Mouse (Mus musculus): ENCODE results near the gene Tas2r144. TPM values are rescaled to one million over a fixed set of nuclear protein-coding genes. Genes with fewer than 3 reads are reported as not detected.

Gene Tas2r144
- not detected in 4 replicates for total RNA-seq (2023)

GRCm38 (mm10) chr6:42215028-42215427 lies at the start of gene Tas2r144:
Tas2r144 (plus strand) TSS chr6:42215328.

DNA sequence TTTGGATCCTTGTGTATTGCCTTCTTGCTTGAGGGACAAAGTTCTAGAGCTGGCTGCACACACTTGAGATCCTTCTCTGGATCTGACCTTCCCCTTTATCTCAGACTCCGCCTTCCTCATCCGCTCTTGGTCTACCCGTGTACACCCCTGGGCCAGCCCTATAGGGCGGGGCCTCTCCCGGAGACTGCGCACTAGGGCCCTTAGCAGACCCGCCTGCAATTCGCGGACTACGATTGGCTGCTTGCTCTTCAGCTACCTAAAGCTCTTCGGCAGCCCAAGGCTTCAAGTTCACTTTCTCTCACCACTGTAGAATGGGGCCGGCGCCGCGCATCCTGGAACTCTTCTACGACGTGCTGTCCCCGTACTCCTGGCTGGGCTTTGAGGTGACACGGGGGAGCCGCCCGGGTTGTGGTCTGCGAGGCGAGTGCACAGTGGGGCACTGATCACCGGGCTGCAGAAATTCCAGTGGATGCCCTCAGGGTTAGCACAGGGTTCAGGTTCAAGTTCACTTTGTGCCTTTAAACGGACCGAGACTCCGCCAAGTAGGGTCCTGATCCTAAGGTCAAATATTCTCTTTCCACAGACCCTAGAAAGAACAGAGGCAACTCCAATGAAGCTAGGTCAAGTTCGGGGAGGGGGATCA lies 30.7 kb downstream of the Tas2r144 start, which contains the start of gene Gstk1:
Gene Gstk1 (plus strand): TSS at position 225 of the 643 bp plus-strand sequence.

DNA sequence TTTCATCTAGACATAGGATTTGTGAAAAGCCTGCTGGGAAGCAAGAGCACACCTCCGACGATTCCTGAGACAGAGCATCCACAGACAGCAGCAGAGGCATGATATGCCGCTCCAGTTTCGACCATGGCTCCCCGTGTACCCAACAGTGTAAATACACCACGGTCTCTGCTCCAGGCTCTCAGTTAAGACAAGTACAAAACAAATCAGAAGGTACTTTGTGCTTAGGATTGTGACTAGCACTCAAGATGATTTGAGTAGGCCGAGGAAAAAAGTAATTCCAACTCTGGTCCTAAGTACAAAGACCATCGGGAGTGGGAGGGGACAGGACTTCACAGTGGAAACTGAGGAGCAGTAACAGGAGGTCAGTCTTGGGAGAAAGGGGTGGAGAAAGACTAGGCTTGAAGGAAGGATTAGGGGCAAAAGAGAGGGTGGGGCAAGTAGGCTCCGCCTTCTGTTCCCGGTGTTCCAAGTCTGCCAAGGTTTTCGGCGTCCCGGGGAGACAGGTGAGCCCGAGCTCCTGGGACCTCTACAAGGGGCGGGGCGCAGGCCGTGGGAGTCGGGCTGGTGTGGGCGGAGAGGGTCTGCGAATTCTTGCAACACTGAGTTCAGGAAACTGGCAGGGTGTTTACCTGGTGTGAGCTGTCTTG lies 46.5 kb downstream of the Tas2r144 start, which contains the start of gene Tmem139:
Gene Tmem139 (plus strand): TSS at position 447 of the 647 bp plus-strand sequence.

DNA sequence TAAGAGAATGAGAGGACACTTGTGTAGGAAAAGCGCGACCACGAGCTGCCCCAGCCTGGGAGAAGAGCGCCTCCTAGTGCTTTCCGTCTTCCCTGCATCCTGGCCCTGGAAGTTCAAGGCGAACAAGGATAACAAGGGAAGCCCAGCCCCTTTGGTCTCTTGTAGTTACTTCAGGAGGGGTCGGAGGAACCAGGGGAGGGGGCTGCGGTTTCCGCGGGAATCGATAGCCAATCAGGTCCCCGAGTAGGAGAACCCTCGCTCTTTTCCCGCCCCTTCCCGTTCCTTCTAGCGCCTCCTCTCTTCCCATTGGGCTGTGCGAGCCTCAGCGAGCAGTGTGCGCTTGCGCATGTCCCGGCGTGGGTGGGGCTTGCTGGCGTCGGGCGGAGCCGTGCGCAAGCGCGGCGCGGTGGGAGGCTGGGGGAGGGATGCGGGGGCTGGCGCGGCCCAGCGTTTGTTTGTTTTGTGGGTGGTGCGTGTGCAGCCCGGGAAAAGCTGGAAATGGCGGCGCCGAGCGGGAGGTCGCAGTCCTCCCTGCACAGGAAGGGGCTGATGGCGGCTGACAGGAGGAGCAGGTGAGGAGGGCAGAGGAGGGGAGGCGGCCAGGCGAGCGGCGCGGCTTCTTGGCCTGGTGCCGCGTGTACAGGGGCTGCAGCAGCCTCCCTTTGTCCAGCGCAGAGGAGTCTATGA lies 49.6 kb downstream of the Tas2r144 start, which contains the start of gene Casp2:
Gene Casp2 (plus strand): TSS at position 360 of the 687 bp plus-strand sequence.

Other genes with a start within 250 kb of the Tas2r144 start
- gene Sval3, start 247.2 kb upstream of the Tas2r144 start, total RNA-seq (2023) = not detected in 4 replicates
- gene Sva, start 176.9 kb upstream of the Tas2r144 start, total RNA-seq (2023) = not detected in 4 replicates
- gene Tas2r139, start 74.4 kb upstream of the Tas2r144 start, total RNA-seq (2023) = not detected in 4 replicates
- 2.4 to 7.9 TPM (median 7.5 TPM) in 4 replicates for gene Gstk1, start 30.6 kb downstream of the Tas2r144 start, total RNA-seq (2023)
- gene Tmem139, start 46.6 kb downstream of the Tas2r144 start, total RNA-seq (2023) = not detected in 4 replicates
- 114 to 127 TPM (median 123 TPM) in 4 replicates for gene Casp2, start 49.7 kb downstream of the Tas2r144 start, total RNA-seq (2023)
- 1.8 to 2.6 TPM (median 2.1 TPM) in 4 replicates for gene Clcn1, start 71.4 kb downstream of the Tas2r144 start, total RNA-seq (2023)
- gene Fam131b, start 109.3 kb downstream of the Tas2r144 start, total RNA-seq (2023) = not detected in 4 replicates
- 66.3 to 88.0 TPM (median 82.7 TPM) in 4 replicates for gene Zyx, start 134.3 kb downstream of the Tas2r144 start, total RNA-seq (2023)
- gene Epha1, start 157.9 kb downstream of the Tas2r144 start, total RNA-seq (2023) = 0.18 to 0.25 TPM in 2 of 4 replicates, not detected in the others
- 0.69 to 2.1 TPM (median 0.69 TPM) in 3 of 4 replicates, not detected in the other for gene Tas2r143, start 184.9 kb downstream of the Tas2r144 start, total RNA-seq (2023)
- gene Tas2r135, start 190.1 kb downstream of the Tas2r144 start, total RNA-seq (2023) = 1.3 TPM in 2 of 4 replicates, not detected in the others
- gene Tas2r126, start 219.2 kb downstream of the Tas2r144 start, total RNA-seq (2023) = 0.66 to 0.88 TPM in 2 of 4 replicates, not detected in the others
- gene Olfr458, start 249.9 kb downstream of the Tas2r144 start, total RNA-seq (2023) = not detected in 4 replicates

Data from B cell, adult 62 days (primary cell).